Mouse (Mus musculus): ENCODE measurements at regions not wholly inside any gene's neighbourhood (a gene's known extent, or its start where the extent isn't known, plus 50 kb on each side); places are given as distances from the start of the nearest gene placed in this dataset.
A peak's percentile ranks its signal among the peaks of the same experiment; 100 is the strongest.

- Histone ChIP-seq H3K4me2 (replicated peaks; ENCODE audit: low read depth) (no peak overlapping the region), H3K27me3 (replicated peaks; ENCODE audit: control insufficient read depth, insufficient read depth, low read length) (no peaks in the 10 kb centered on the region), H3K4me1 (replicated peaks; ENCODE audit: control insufficient read depth, insufficient read depth, low read length) (no peaks in the 10 kb centered on the region), H3K27ac (ENCODE audit: low read depth, low read length) (no peak overlapping the region), H3K9ac (ENCODE audit: low read depth, low read length) (no peak overlapping the region), H3K9me3 (ENCODE audit: control insufficient read depth) (no peaks in the 10 kb centered on the region), H3K4me3 (ENCODE audit: low read depth, low read length) (no peak overlapping the region), H3K36me3 (ENCODE audit: control insufficient read depth, insufficient read depth) (no peaks in the 10 kb centered on the region)
- ATAC-seq = no peak
- no peak for TF ChIP-seq CTCF (IDR thresholded peaks at IDR 0.05; ENCODE audit: low read depth)
- WGBS = 94% methylated on average over 7 of the region's 7 CpGs
Observed at GRCm38 (mm10) chr1:89007476-89007875, 62.7 kb upstream of the Sh3bp4 start.

DNA sequence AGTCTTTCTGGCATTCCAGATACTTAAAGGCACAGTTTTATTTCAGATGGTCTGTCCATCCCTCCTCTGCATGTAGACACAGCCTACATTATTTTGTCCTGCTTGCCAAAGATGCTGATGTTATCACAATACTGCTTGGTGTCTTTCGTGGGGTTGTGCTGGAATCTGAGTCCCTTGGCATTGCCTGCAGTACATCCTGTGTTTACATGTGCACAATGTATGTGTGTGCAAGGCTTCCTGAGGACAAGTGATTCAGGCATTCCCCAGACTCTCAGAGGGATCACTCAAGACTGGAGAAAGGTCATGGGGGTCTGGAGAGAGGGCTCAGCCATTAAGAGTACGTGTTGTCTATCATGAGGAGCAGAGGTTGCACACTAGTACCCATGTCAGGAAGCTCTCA, 60.0 kb upstream of the Sh3bp4 start:
- no peak for TF ChIP-seq CTCF (IDR thresholded peaks at IDR 0.05; ENCODE audit: low read depth)
- no peaks in the 10 kb centered on the region for H3K27me3 ChIP-seq (replicated peaks; ENCODE audit: control insufficient read depth, insufficient read depth, low read length)
- 0 out of 2 replicates have a peak, but pooled peaks cover under 1% of the 10 kb centered on the region for H3K4me1 ChIP-seq (replicated peaks; ENCODE audit: control insufficient read depth, insufficient read depth, low read length)
- WGBS = 84% methylated on average over 2 of the region's 2 CpGs
- no peak overlapping the region for H3K9ac ChIP-seq (ENCODE audit: low read depth, low read length)
- H3K4me3 ChIP-seq (ENCODE audit: low read depth, low read length) = no peak overlapping the region
- no peaks in the 10 kb centered on the region for H3K9me3 ChIP-seq (ENCODE audit: control insufficient read depth)
- H3K4me2 ChIP-seq (replicated peaks; ENCODE audit: low read depth) = no peak overlapping the region
- no peak for ATAC-seq
- H3K36me3 ChIP-seq (ENCODE audit: control insufficient read depth, insufficient read depth) = no peaks in the 10 kb centered on the region
- no peak overlapping the region for H3K27ac ChIP-seq (ENCODE audit: low read depth, low read length)

- Histone ChIP-seq H3K36me3 (ENCODE audit: control insufficient read depth, insufficient read depth) (no peaks in the 10 kb centered on the region), H3K27ac (ENCODE audit: low read depth, low read length) (no peak overlapping the region), H3K4me1 (replicated peaks; ENCODE audit: control insufficient read depth, insufficient read depth, low read length) (0 out of 2 replicates have a peak, but pooled peaks cover 7% of the 10 kb centered on the region), H3K27me3 (replicated peaks; ENCODE audit: control insufficient read depth, insufficient read depth, low read length) (no peaks in the 10 kb centered on the region), H3K9ac (ENCODE audit: low read depth, low read length) (no peak overlapping the region), H3K4me2 (replicated peaks; ENCODE audit: low read depth) (no peak overlapping the region), H3K9me3 (ENCODE audit: control insufficient read depth) (no peaks in the 10 kb centered on the region), H3K4me3 (ENCODE audit: low read depth, low read length) (no peak overlapping the region)
- TF ChIP-seq CTCF (IDR thresholded peaks at IDR 0.05; ENCODE audit: low read depth) = no peak
- ATAC-seq = no peak
- 60% methylated on average over 7 of the region's 7 CpGs for WGBS
Observed at GRCm38 (mm10) chr1:89011454-89011853, 58.8 kb upstream of the Sh3bp4 start.

DNA sequence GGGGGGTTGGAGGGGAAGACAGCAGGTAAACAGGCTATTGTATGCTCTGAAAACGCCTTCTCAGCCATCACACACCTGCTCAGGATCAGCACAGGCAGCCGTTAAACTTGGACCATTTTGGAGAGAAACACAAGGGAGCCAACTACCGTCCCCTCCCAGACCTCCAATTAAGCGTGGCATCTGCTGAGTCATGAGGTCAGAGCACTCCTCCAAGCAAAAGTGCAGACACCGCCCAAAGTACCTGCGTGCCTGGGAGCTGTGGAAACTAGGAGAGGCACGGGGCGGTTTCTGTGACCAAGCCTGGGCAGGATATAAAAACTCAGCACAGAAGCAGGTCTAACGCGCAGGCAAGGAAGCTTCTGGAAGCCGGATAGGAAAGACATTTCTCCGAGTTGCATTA, 54.8 kb upstream of the Sh3bp4 start:
- peak overlapping the region; percentile 52 for H3K4me2 ChIP-seq (replicated peaks; ENCODE audit: low read depth)
- ATAC-seq = peak; percentile 91
- no peaks in the 10 kb centered on the region for H3K36me3 ChIP-seq (ENCODE audit: control insufficient read depth, insufficient read depth)
- H3K9me3 ChIP-seq (ENCODE audit: control insufficient read depth) = no peaks in the 10 kb centered on the region
- H3K27ac ChIP-seq (ENCODE audit: low read depth, low read length) = peak overlapping the region; percentile 54; the same call in 1 of the 2 replicates
- peak overlapping the region; percentile 22 for H3K4me3 ChIP-seq (ENCODE audit: low read depth, low read length)
- H3K27me3 ChIP-seq (replicated peaks; ENCODE audit: control insufficient read depth, insufficient read depth, low read length) = no peaks in the 10 kb centered on the region
- peak overlapping the region; percentile 31; the same call in 1 of the 2 replicates for H3K9ac ChIP-seq (ENCODE audit: low read depth, low read length)
- H3K4me1 ChIP-seq (replicated peaks; ENCODE audit: control insufficient read depth, insufficient read depth, low read length) = 0 out of 2 replicates have a peak, but pooled peaks cover 8% of the 10 kb centered on the region
- TF ChIP-seq CTCF (IDR thresholded peaks at IDR 0.05; ENCODE audit: low read depth) = no peak
- WGBS = 15% methylated on average over 12 of the region's 12 CpGs

DNA sequence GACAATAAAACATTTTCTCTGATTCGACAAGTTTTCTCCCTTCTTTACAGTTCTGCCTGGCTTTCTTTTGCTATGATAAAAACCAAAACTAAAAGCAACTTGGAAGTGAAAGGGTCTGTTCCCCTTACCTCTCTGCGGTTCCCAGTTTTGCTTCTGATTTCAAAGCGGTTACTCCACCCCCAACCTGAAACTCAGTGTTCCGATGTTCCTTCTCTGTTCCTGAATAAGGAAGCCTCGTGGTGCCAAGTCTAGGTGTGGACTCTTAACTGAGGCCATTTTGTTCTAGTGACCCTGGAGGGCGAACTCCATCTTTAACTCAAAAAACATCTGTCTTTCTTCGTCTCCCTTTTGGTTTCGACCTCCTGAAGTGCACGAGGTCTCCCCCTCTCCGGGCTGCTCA, 54.4 kb upstream of the Sh3bp4 start:
- Histone ChIP-seq H3K4me2 (replicated peaks; ENCODE audit: low read depth) (peak overlapping the region; percentile 52), H3K27ac (ENCODE audit: low read depth, low read length) (peak overlapping the region; percentile 54; the same call in 1 of the 2 replicates), H3K9ac (ENCODE audit: low read depth, low read length) (peak overlapping the region; percentile 31; the same call in 1 of the 2 replicates), H3K36me3 (ENCODE audit: control insufficient read depth, insufficient read depth) (no peaks in the 10 kb centered on the region), H3K4me1 (replicated peaks; ENCODE audit: control insufficient read depth, insufficient read depth, low read length) (0 out of 2 replicates have a peak, but pooled peaks cover 8% of the 10 kb centered on the region), H3K9me3 (ENCODE audit: control insufficient read depth) (no peaks in the 10 kb centered on the region), H3K27me3 (replicated peaks; ENCODE audit: control insufficient read depth, insufficient read depth, low read length) (no peaks in the 10 kb centered on the region), H3K4me3 (ENCODE audit: low read depth, low read length) (peak overlapping the region; percentile 22)
- TF ChIP-seq CTCF (IDR thresholded peaks at IDR 0.05; ENCODE audit: low read depth) = no peak
- peak; percentile 68 for ATAC-seq
- 45% methylated on average over 10 of the region's 10 CpGs for WGBS

DNA sequence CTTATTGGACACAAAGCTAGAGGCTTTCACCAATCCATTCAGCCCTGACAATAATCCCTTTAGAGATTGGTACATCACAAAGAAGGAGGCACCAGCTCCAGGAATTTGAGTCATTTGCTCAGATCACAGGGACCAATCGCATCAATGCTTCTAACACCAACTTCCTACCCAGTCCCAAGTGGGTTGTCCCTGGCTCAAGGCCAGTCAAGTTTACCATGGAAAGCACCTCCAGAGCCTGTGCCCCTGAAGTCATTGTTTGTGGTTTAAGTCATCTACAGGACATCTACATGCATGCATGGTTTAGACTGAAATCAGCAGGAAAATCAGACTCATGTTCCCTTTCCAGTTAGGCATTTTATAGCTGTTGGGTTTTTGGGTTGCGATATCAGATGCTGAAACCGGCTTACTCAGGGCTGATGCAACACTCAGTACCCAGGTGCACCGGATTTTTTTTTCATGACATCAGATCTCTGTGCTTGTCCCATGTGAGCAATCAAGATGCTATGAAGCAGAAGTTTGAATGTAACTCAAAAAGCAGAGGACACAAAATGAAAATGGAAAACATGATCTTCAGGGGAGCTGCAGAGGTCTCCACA, 50.3 kb upstream of the Sh3bp4 start:
- Histone ChIP-seq H3K27me3 (replicated peaks; ENCODE audit: control insufficient read depth, insufficient read depth, low read length) (no peaks in the 10 kb centered on the region), H3K4me1 (replicated peaks; ENCODE audit: control insufficient read depth, insufficient read depth, low read length) (0 out of 2 replicates have a peak, but pooled peaks cover 8% of the 10 kb centered on the region), H3K9ac (ENCODE audit: low read depth, low read length) (no peak overlapping the region), H3K4me2 (replicated peaks; ENCODE audit: low read depth) (no peak overlapping the region), H3K27ac (ENCODE audit: low read depth, low read length) (no peak overlapping the region), H3K9me3 (ENCODE audit: control insufficient read depth) (no peaks in the 10 kb centered on the region), H3K4me3 (ENCODE audit: low read depth, low read length) (no peak overlapping the region), H3K36me3 (ENCODE audit: control insufficient read depth, insufficient read depth) (no peaks in the 10 kb centered on the region)
- no peak for ATAC-seq
- WGBS = 86% methylated on average over 4 of the region's 4 CpGs
- TF ChIP-seq CTCF (IDR thresholded peaks at IDR 0.05; ENCODE audit: low read depth) = no peak

Measured in intestine, postnatal 0 days (tissue).